ENCODE assay signal across 13 mouse cellular contexts in the genomic region with DNA sequence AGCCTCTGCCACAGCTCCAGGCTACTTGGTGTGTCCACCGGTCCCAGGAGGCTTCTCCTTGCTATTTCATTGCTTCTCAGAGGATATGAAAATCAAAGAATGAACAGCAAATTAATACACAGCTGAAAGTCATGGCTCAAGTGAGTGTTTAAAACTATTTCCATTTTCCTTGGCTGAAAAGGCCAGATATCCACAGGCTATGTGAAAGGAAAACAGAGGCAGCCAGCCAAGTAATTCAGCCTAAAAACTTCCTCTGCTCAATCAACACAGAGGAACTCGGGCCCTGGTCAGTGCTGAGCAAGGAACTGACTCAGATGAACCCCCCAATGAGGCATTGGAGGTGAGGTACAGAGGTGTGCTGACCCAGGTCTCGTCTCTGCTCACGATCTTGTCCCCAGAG.
DNase-seq lines count a peak whose midpoint lies in the region; ATAC-seq and TF ChIP-seq lines count a peak whose summit lies in the region.
"Had no signal": no experiment of that assay in that cellular context is flagged by ENCODE, and none has a peak within 500 bp of the region (broad histone marks: within the 10 kb centered on the region; RNA-seq: fewer than 3 reads in every experiment).

No protein-coding gene starts in this region.

- no peak for TF ChIP-seq CTCF in kidney, postnatal 0 days (IDR thresholded peaks at IDR 0.05; ENCODE audit: low read depth)
- no peak for TF ChIP-seq CTCF in gastrocnemius, adult 2 months (IDR thresholded peaks at IDR 0.05)

- H3K4me1 ChIP-seq in kidney, postnatal 0 days (replicated peaks; ENCODE audit: insufficient read depth, low read length), result 0 out of 2 replicates have a peak, but pooled peaks cover 3% of the 10 kb centered on the region
- H3K4me1 ChIP-seq in heart, embryonic 15.5 days (replicated peaks), result peaks cover 14% of the 10 kb centered on the region
- H3K4me1 ChIP-seq: midbrain, embryonic 15.5 days had no signal

- intact Hi-C loops in heart, postnatal 25 days (cut with DNase I), result no loop called here
- intact Hi-C loops in gastrocnemius, adult 2 months (cut with DNase I), result no loop called here

- H3K9ac ChIP-seq in kidney, postnatal 0 days (ENCODE audit: low read depth, low read length), result no peak overlapping the region
- no peak overlapping the region for H3K9ac ChIP-seq in heart, embryonic 15.5 days
- H3K9ac ChIP-seq: midbrain, embryonic 15.5 days had no signal

- 48% methylated on average over 4 of the region's 4 CpGs for WGBS in kidney, postnatal 0 days
- 59% methylated on average over 4 of the region's 4 CpGs for WGBS in heart, embryonic 15.5 days

- no peak overlapping the region for H3K27ac ChIP-seq in kidney, postnatal 0 days
- peak overlapping the region; percentile 39; the same call in 1 of the 2 replicates for H3K27ac ChIP-seq in heart, embryonic 15.5 days
- H3K27ac ChIP-seq in gastrocnemius, adult 2 months, result no peak overlapping the region
- H3K27ac ChIP-seq: midbrain, embryonic 15.5 days had no signal

- H3K4me3 ChIP-seq in kidney, postnatal 0 days (replicated peaks; ENCODE audit: low read depth, low read length), result no peak overlapping the region
- no peak overlapping the region for H3K4me3 ChIP-seq in heart, embryonic 15.5 days
- no peak overlapping the region for H3K4me3 ChIP-seq in gastrocnemius, adult 2 months
- H3K4me3 ChIP-seq: midbrain, embryonic 15.5 days had no signal

- no peak overlapping the region for H3K4me2 ChIP-seq in kidney, postnatal 0 days (ENCODE audit: low read length)
- H3K4me2 ChIP-seq in heart, embryonic 15.5 days, result no peak overlapping the region
- H3K4me2 ChIP-seq: midbrain, embryonic 15.5 days had no signal

- ATAC-seq in kidney, postnatal 0 days (replicated peaks; ENCODE audit: low FRiP score, low read depth), result no peak
- ATAC-seq in heart, embryonic 15.5 days (replicated peaks; ENCODE audit: insufficient number of reproducible peaks, insufficient read depth, low FRiP score, low read depth), result 0 out of 2 replicates have a peak, but pooled peaks have one; percentile 47
- ATAC-seq: hindbrain, embryonic 16.5 days; midbrain, embryonic 15.5 days had no signal

- H3K9me3 ChIP-seq in kidney, postnatal 0 days (replicated peaks; ENCODE audit: low read length), result no peaks in the 10 kb centered on the region
- H3K9me3 ChIP-seq in heart, embryonic 15.5 days (replicated peaks), result no peaks in the 10 kb centered on the region
- H3K9me3 ChIP-seq: midbrain, embryonic 15.5 days had no signal

- no peaks in the 10 kb centered on the region for H3K36me3 ChIP-seq in kidney, postnatal 0 days (ENCODE audit: insufficient read depth, low read length)
- H3K36me3 ChIP-seq in heart, embryonic 15.5 days, result no peaks in the 10 kb centered on the region
- H3K36me3 ChIP-seq: midbrain, embryonic 15.5 days had no signal

- no peaks in the 10 kb centered on the region for H3K27me3 ChIP-seq in kidney, postnatal 0 days (ENCODE audit: insufficient read depth, low read length)
- H3K27me3 ChIP-seq in heart, embryonic 15.5 days, result no peaks in the 10 kb centered on the region
- H3K27me3 ChIP-seq: midbrain, embryonic 15.5 days had no signal

- peak; percentile 8 to 9 for DNase-seq in heart, adult 9 months (ENCODE audit: low spot score in 2 of 2)
- no peak for DNase-seq in heart, postnatal 25 days (ENCODE audit: low spot score)
- peak; percentile 52 for DNase-seq in kidney, postnatal 0 days (ENCODE audit: low spot score)
- DNase-seq in kidney, postnatal 4 days, result no peak
- DNase-seq in lung, postnatal 36 days, result peak; percentile 26
- no peak for DNase-seq in gastrocnemius, adult 2 months
- DNase-seq in cerebellum, adult 8-10 months, result no peak
- DNase-seq: adrenal gland, adult 2 months; cerebellum, adult 2 months; right cerebral cortex, postnatal 4 days had no signal

Comparison
In these comparisons a context has a peak if more than half of its experiments do, and no peak if none do; other contexts are left out.
1. DNase-seq: peak in heart, adult 9 months (2 of 2), kidney, postnatal 0 days (single experiment) and lung, postnatal 36 days (single experiment); none in heart, postnatal 25 days (single experiment), kidney, postnatal 4 days (0 of 2), gastrocnemius, adult 2 months (single experiment) and cerebellum, adult 8-10 months (single experiment).